Mouse (Mus musculus) neural tube, embryonic 14.5 days (tissue): ENCODE results near the gene Cand1. TPM values are rescaled to one million over a fixed set of nuclear protein-coding genes. Genes with fewer than 3 reads are reported as not detected.

Experiments
- ATAC-seq: fragments of 200-750 bp; cut with Nextera tagmentation; 2 replicates; pipeline ENCODE4 v1.8.0; 2017; ENCODE audit warnings: low read depth, mild to moderate bottlenecking, moderate TSS enrichment, moderate library complexity
- H3K27ac ChIP-seq: fragments of 300-500 bp; sonication (generic); 2 replicates; pipeline ENCODE4 v1.5.1; 2014; ENCODE audit warnings: low read depth, mild to moderate bottlenecking, control low read depth, low read length, moderate library complexity, mixed read lengths
- H3K27me3 ChIP-seq: fragments of 300-500 bp; sonication (generic); 2 replicates; pipeline ENCODE4 v1.6.1; 2014; ENCODE audit warnings: low read length; ENCODE audit not compliant: control insufficient read depth, insufficient read depth
- H3K36me3 ChIP-seq: fragments of 300-500 bp; sonication (generic); 2 replicates; pipeline ENCODE4 v1.6.1; 2014; ENCODE audit warnings: low read length, mixed read lengths; ENCODE audit not compliant: control insufficient read depth, insufficient read depth
- H3K4me1 ChIP-seq: fragments of 300-500 bp; sonication (generic); 2 replicates; pipeline ENCODE4 v1.6.1; 2014; ENCODE audit warnings: low read length; ENCODE audit not compliant: control insufficient read depth, insufficient read depth
- H3K4me2 ChIP-seq: fragments of 300-500 bp; sonication (generic); 2 replicates; pipeline ENCODE4 v1.6.1; 2014; ENCODE audit warnings: mild to moderate bottlenecking, low read depth, low read length, control low read depth
- H3K4me3 ChIP-seq: fragments of 300-500 bp; sonication (generic); 2 replicates; pipeline ENCODE4 v1.5.1; 2014; ENCODE audit warnings: low read depth, low read length, control low read depth, mixed read lengths
- H3K9ac ChIP-seq: fragments of 300-500 bp; sonication (generic); replicated peaks from 2 replicates; pipeline ENCODE4 v1.6.1; 2014; ENCODE audit warnings: low read depth, mild to moderate bottlenecking, control low read depth, low read length, mixed read lengths
- H3K9me3 ChIP-seq: fragments of 300-500 bp; sonication (generic); 2 replicates; pipeline ENCODE4 v1.6.1; 2016; ENCODE audit warnings: low read length; ENCODE audit not compliant: control insufficient read depth
- WGBS: fragments of 180-500 bp; shearing (Covaris S2); extraction: QIAGEN DNeasy Blood & Tissue Kit; methylation state at CpG from one replicate; pipeline ENCODE4 v1.1.7; 2014; 5-methylcytosine and 5-hydroxymethylcytosine counted together
- polyA plus RNA-seq: library from polyadenylated mRNA; unstranded; fragments of >200 nt; fragmentation: Nextera tagmentation; extraction: Ambion mirVana; gene quantifications from 2 replicates; pipeline ENCODE4 v1.2.1, GENCODE M21; 2014

The Cand1 gene
- polyA plus RNA-seq = 53.4 and 75.0 TPM in 2 replicates

- Histone ChIP-seq H3K9ac (peak within 1 kb of the TSS; percentile 97), H3K27ac (peak within 1 kb of the TSS; percentile 95), H3K4me1 (peaks cover 13% of the 10 kb centered on the region), H3K9me3 (no peaks in the 10 kb centered on the region), H3K4me2 (peak within 1 kb of the TSS; percentile 84), H3K4me3 (peak within 1 kb of the TSS; percentile 99), H3K27me3 (no peaks in the 10 kb centered on the region), H3K36me3 (0 out of 2 replicates have a peak, but pooled peaks cover 4% of the 10 kb centered on the region)
- ATAC-seq = peak; percentile 98
- WGBS = under 1% methylated on average over 66 of the region's 67 CpGs
Observed at GRCm38 (mm10) chr10:119239969-119240721, at the start of gene Cand1. TSS of gene Cand1 (minus strand) at chr10:119240055.

GRCm38 (mm10) chr10:119278871-119279270 lies 39.0 kb upstream of the Cand1 start:
- no peaks in the 10 kb centered on the region for H3K27me3 ChIP-seq
- H3K9ac ChIP-seq = no peak overlapping the region
- no peak for ATAC-seq
- H3K4me2 ChIP-seq = no peak overlapping the region
- no peaks in the 10 kb centered on the region for H3K4me1 ChIP-seq
- WGBS = 88% methylated on average over 10 of the region's 10 CpGs
- no peak overlapping the region for H3K27ac ChIP-seq
- no peaks in the 10 kb centered on the region for H3K9me3 ChIP-seq
- no peak overlapping the region for H3K4me3 ChIP-seq
- H3K36me3 ChIP-seq = no peaks in the 10 kb centered on the region

GRCm38 (mm10) chr10:119274333-119274732 lies 34.5 kb upstream of the Cand1 start:
- no peak overlapping the region for H3K27ac ChIP-seq
- WGBS = 93% methylated on average over 6 of the region's 6 CpGs
- H3K4me3 ChIP-seq = no peak overlapping the region
- no peak overlapping the region for H3K4me2 ChIP-seq
- no peaks in the 10 kb centered on the region for H3K9me3 ChIP-seq
- no peaks in the 10 kb centered on the region for H3K4me1 ChIP-seq
- no peak for ATAC-seq
- no peaks in the 10 kb centered on the region for H3K27me3 ChIP-seq
- no peaks in the 10 kb centered on the region for H3K36me3 ChIP-seq
- no peak overlapping the region for H3K9ac ChIP-seq

GRCm38 (mm10) chr10:119272536-119272935 lies 32.7 kb upstream of the Cand1 start:
- H3K4me3 ChIP-seq = no peak overlapping the region
- no peak overlapping the region for H3K9ac ChIP-seq
- 89% methylated on average over 10 of the region's 10 CpGs for WGBS
- ATAC-seq = no peak
- no peaks in the 10 kb centered on the region for H3K36me3 ChIP-seq
- no peak overlapping the region for H3K4me2 ChIP-seq
- H3K9me3 ChIP-seq = no peaks in the 10 kb centered on the region
- H3K27ac ChIP-seq = no peak overlapping the region
- H3K27me3 ChIP-seq = no peaks in the 10 kb centered on the region
- no peaks in the 10 kb centered on the region for H3K4me1 ChIP-seq

GRCm38 (mm10) chr10:119272005-119272404 lies 32.1 kb upstream of the Cand1 start:
- Histone ChIP-seq H3K36me3 (no peaks in the 10 kb centered on the region), H3K4me1 (no peaks in the 10 kb centered on the region), H3K4me3 (no peak overlapping the region), H3K4me2 (no peak overlapping the region), H3K27ac (no peak overlapping the region), H3K9me3 (no peaks in the 10 kb centered on the region), H3K27me3 (no peaks in the 10 kb centered on the region), H3K9ac (no peak overlapping the region)
- ATAC-seq = no peak
- 98% methylated on average over 10 of the region's 10 CpGs for WGBS

- Histone ChIP-seq H3K27me3 (no peaks in the 10 kb centered on the region), H3K4me1 (no peaks in the 10 kb centered on the region), H3K36me3 (no peaks in the 10 kb centered on the region), H3K27ac (no peak overlapping the region), H3K9me3 (no peaks in the 10 kb centered on the region), H3K9ac (no peak overlapping the region), H3K4me3 (no peak overlapping the region), H3K4me2 (no peak overlapping the region)
- WGBS = 93% methylated on average over 10 of the region's 10 CpGs
- no peak for ATAC-seq
Observed at GRCm38 (mm10) chr10:119271101-119271500, 31.2 kb upstream of the Cand1 start.

- Histone ChIP-seq H3K27ac (no peak overlapping the region), H3K27me3 (no peaks in the 10 kb centered on the region), H3K4me2 (no peak overlapping the region), H3K36me3 (no peaks in the 10 kb centered on the region), H3K9ac (no peak overlapping the region), H3K9me3 (no peaks in the 10 kb centered on the region), H3K4me3 (no peak overlapping the region), H3K4me1 (no peaks in the 10 kb centered on the region)
- 72% methylated on average over 12 of the region's 12 CpGs for WGBS
- ATAC-seq = no peak
Observed at GRCm38 (mm10) chr10:119270384-119270985, 30.6 kb upstream of the Cand1 start.

- no peaks in the 10 kb centered on the region for H3K4me1 ChIP-seq
- no peak overlapping the region for H3K27ac ChIP-seq
- H3K9ac ChIP-seq = no peak overlapping the region
- WGBS = 74% methylated on average over 7 of the region's 7 CpGs
- no peak for ATAC-seq
- no peaks in the 10 kb centered on the region for H3K9me3 ChIP-seq
- no peaks in the 10 kb centered on the region for H3K36me3 ChIP-seq
- H3K4me2 ChIP-seq = no peak overlapping the region
- H3K4me3 ChIP-seq = no peak overlapping the region
- H3K27me3 ChIP-seq = no peaks in the 10 kb centered on the region
Observed at GRCm38 (mm10) chr10:119264761-119265160, 24.9 kb upstream of the Cand1 start.

- no peak overlapping the region for H3K9ac ChIP-seq
- H3K4me1 ChIP-seq = no peaks in the 10 kb centered on the region
- no peak overlapping the region for H3K4me2 ChIP-seq
- no peak overlapping the region for H3K4me3 ChIP-seq
- ATAC-seq = no peak
- H3K36me3 ChIP-seq = no peaks in the 10 kb centered on the region
- WGBS = 88% methylated on average over 5 of the region's 5 CpGs
- no peaks in the 10 kb centered on the region for H3K9me3 ChIP-seq
- H3K27ac ChIP-seq = no peak overlapping the region
- no peaks in the 10 kb centered on the region for H3K27me3 ChIP-seq
Observed at GRCm38 (mm10) chr10:119262821-119263220, 23.0 kb upstream of the Cand1 start.
